Mouse (Mus musculus) heart, postnatal 0 days (tissue): ENCODE measurements at regions not wholly inside any gene's neighbourhood (a gene's known extent, or its start where the extent isn't known, plus 50 kb on each side); places are given as distances from the start of the nearest gene placed in this dataset.

ENCODE experiments used
- ATAC-seq: fragments of 200-750 bp; cut with Nextera tagmentation; 2 replicates; pipeline ENCODE4 v1.8.0; 2017; ENCODE audit warnings: low read depth, moderate number of reproducible peaks, moderate library complexity; ENCODE audit not compliant: insufficient read depth
- DNase-seq: peaks from one replicate; pipeline ENCODE4 v3.0.0-alpha.2; 2016; ENCODE audit warnings: low spot score
- H3K27ac ChIP-seq: fragments of 300-500 bp; sonication (generic); 2 replicates; pipeline ENCODE4 v1.5.1; 2014; ENCODE audit warnings: low read depth, mild to moderate bottlenecking
- H3K27me3 ChIP-seq: fragments of 300-500 bp; sonication (generic); 2 replicates; pipeline ENCODE4 v1.6.1; 2014; ENCODE audit warnings: low read length, mixed read lengths; ENCODE audit not compliant: control insufficient read depth, insufficient read depth
- H3K36me3 ChIP-seq: fragments of 300-500 bp; sonication (generic); replicated peaks from 2 replicates; pipeline ENCODE4 v1.6.1; 2014; ENCODE audit warnings: low read length, mixed read lengths; ENCODE audit not compliant: control insufficient read depth, insufficient read depth
- H3K4me1 ChIP-seq: fragments of 300-500 bp; sonication (generic); 2 replicates; pipeline ENCODE4 v1.6.1; 2014; ENCODE audit warnings: antibody characterized with exemption; ENCODE audit not compliant: control insufficient read depth, insufficient read depth
- H3K4me2 ChIP-seq: fragments of 300-500 bp; sonication (generic); 2 replicates; pipeline ENCODE4 v1.6.1; 2014; ENCODE audit warnings: low read depth, mild to moderate bottlenecking, low read length, moderate library complexity
- H3K4me3 ChIP-seq: fragments of 300-500 bp; sonication (generic); 2 replicates; pipeline ENCODE4 v1.5.1; 2014; ENCODE audit warnings: low read depth, low read length
- H3K9ac ChIP-seq: fragments of 300-500 bp; sonication (generic); replicated peaks from 2 replicates; pipeline ENCODE4 v1.6.1; 2014; ENCODE audit warnings: low read depth, low read length, mixed read lengths
- H3K9me3 ChIP-seq: fragments of 300-500 bp; sonication (generic); replicated peaks from 2 replicates; pipeline ENCODE4 v1.6.1; 2016; ENCODE audit warnings: low read length; ENCODE audit not compliant: control insufficient read depth
- CTCF ChIP-seq: IDR thresholded peaks from 2 replicates; pipeline ENCODE4 v1.5.1; 2016; ENCODE audit warnings: antibody characterized with exemption, control low read depth, low read depth
- EP300 ChIP-seq: IDR thresholded peaks from 2 replicates; pipeline ENCODE4 v1.6.1; 2016; ENCODE audit warnings: antibody characterized with exemption, low read depth
- WGBS: fragments of 180-500 bp; shearing (Covaris S2); extraction: QIAGEN DNeasy Blood & Tissue Kit; methylation state at CpG from one replicate; pipeline ENCODE4 v1.1.7; 2014; 5-methylcytosine and 5-hydroxymethylcytosine counted together

GRCm38 (mm10) chr16:93486646-93487550, 117.0 kb downstream of the Setd4 start:
- Histone ChIP-seq H3K27ac (no peak overlapping the region), H3K4me3 (no peak overlapping the region), H3K36me3 (no peaks in the 10 kb centered on the region), H3K27me3 (0 out of 2 replicates have a peak, but pooled peaks cover 4% of the 10 kb centered on the region), H3K9ac (no peak overlapping the region), H3K4me2 (no peak overlapping the region), H3K9me3 (no peaks in the 10 kb centered on the region), H3K4me1 (no peaks in the 10 kb centered on the region)
- ATAC-seq (no peak), DNase-seq (no peak)
- 49% methylated on average over 26 of the region's 26 CpGs for WGBS
- TF ChIP-seq EP300 (no peak), CTCF (no peak)

- H3K36me3 ChIP-seq: no peaks in the 10 kb centered on the region
- H3K4me1 ChIP-seq: no peaks in the 10 kb centered on the region
- no peaks in the 10 kb centered on the region for H3K9me3 ChIP-seq
- ATAC-seq: no peak
- H3K9ac ChIP-seq: no peak overlapping the region
- TF ChIP-seq EP300: no peak
- no peak for TF ChIP-seq CTCF
- DNase-seq: no peak
- H3K4me3 ChIP-seq: no peak overlapping the region
- H3K27me3 ChIP-seq: 0 out of 2 replicates have a peak, but pooled peaks cover 3% of the 10 kb centered on the region
- no peak overlapping the region for H3K4me2 ChIP-seq
- H3K27ac ChIP-seq: no peak overlapping the region
- 85% methylated on average over 6 of the region's 6 CpGs for WGBS
Observed at GRCm38 (mm10) chr16:93469957-93470356, 133.9 kb downstream of the Setd4 start.

GRCm38 (mm10) chr16:93465741-93466140, 138.1 kb downstream of the Setd4 start:
- H3K9me3 ChIP-seq: no peaks in the 10 kb centered on the region
- H3K4me2 ChIP-seq: no peak overlapping the region
- no peak for DNase-seq
- H3K9ac ChIP-seq: no peak overlapping the region
- no peak overlapping the region for H3K27ac ChIP-seq
- no peaks in the 10 kb centered on the region for H3K36me3 ChIP-seq
- H3K27me3 ChIP-seq: 0 out of 2 replicates have a peak, but pooled peaks cover 4% of the 10 kb centered on the region
- H3K4me3 ChIP-seq: no peak overlapping the region
- WGBS: 74% methylated on average over 5 of the region's 5 CpGs
- ATAC-seq: no peak
- peaks cover 8% of the 10 kb centered on the region; the same call in 1 of the 2 replicates for H3K4me1 ChIP-seq
- no peak for TF ChIP-seq CTCF
- TF ChIP-seq EP300: no peak

GRCm38 (mm10) chr16:93464898-93465297, 139.0 kb downstream of the Setd4 start:
- Histone ChIP-seq H3K4me2 (no peak overlapping the region), H3K4me3 (no peak overlapping the region), H3K36me3 (no peaks in the 10 kb centered on the region), H3K9ac (no peak overlapping the region), H3K9me3 (no peaks in the 10 kb centered on the region), H3K4me1 (peaks cover 8% of the 10 kb centered on the region; the same call in 1 of the 2 replicates), H3K27me3 (peaks cover 7% of the 10 kb centered on the region; the same call in 1 of the 2 replicates), H3K27ac (no peak overlapping the region)
- 55% methylated on average over 2 of the region's 2 CpGs for WGBS
- DNase-seq: no peak
- TF ChIP-seq EP300 (no peak), CTCF (no peak)
- ATAC-seq: no peak

GRCm38 (mm10) chr16:93463405-93463804, 140.5 kb downstream of the Setd4 start:
- TF ChIP-seq CTCF (no peak), EP300 (no peak)
- ATAC-seq (no peak), DNase-seq (no peak)
- H3K27me3 ChIP-seq: peaks cover 11% of the 10 kb centered on the region; the same call in 1 of the 2 replicates
- H3K4me3 ChIP-seq: no peak overlapping the region
- no peak overlapping the region for H3K9ac ChIP-seq
- no peak overlapping the region for H3K4me2 ChIP-seq
- no peak overlapping the region for H3K27ac ChIP-seq
- no peaks in the 10 kb centered on the region for H3K9me3 ChIP-seq
- WGBS: 81% methylated on average over 13 of the region's 13 CpGs
- H3K36me3 ChIP-seq: no peaks in the 10 kb centered on the region
- peaks cover 16% of the 10 kb centered on the region; the same call in 1 of the 2 replicates for H3K4me1 ChIP-seq
